Mouse (Mus musculus) G1E (cell line): ENCODE measurements at regions not wholly inside any gene's neighbourhood (a gene's known extent, or its start where the extent isn't known, plus 50 kb on each side); places are given as distances from the start of the nearest gene placed in this dataset.

Source experiments
- CTCF ChIP-seq: IDR thresholded peaks from 2 replicates; pipeline ENCODE4 v1.5.1; 2012; ENCODE audit warnings: low read depth, low read length, inconsistent platforms, mixed read lengths
- GATA1 ChIP-seq: IDR thresholded peaks from 2 replicates; pipeline ENCODE4 v1.6.1; 2012; ENCODE audit warnings: borderline replicate concordance, low read length, inconsistent platforms, mixed read lengths
- POLR2AphosphoS5 ChIP-seq: IDR thresholded peaks from 2 replicates; pipeline ENCODE4 v1.6.1; 2012; ENCODE audit warnings: low read depth, low read length, inconsistent platforms; ENCODE audit not compliant: insufficient replicate concordance
- TAL1 ChIP-seq: conservative IDR thresholded peaks from 2 replicates; pipeline ENCODE4 v1.6.1; 2012; ENCODE audit warnings: low read depth, low read length, inconsistent platforms, mixed read lengths

GRCm38 (mm10) chr11:117413133-117413532 is 71.0 kb upstream of the Gm11733 start:
- TF ChIP-seq CTCF (no peak), POLR2AphosphoS5 (no peak), GATA1 (no peak), TAL1 (no peak)
